Mouse (Mus musculus): ENCODE measurements at regions not wholly inside any gene's neighbourhood (a gene's known extent, or its start where the extent isn't known, plus 50 kb on each side); places are given as distances from the start of the nearest gene placed in this dataset.

GRCm38 (mm10) chr1:82018701-82019404 lies 214.1 kb upstream of the Gm9747 start:
- no peak for TF ChIP-seq CTCF (IDR thresholded peaks at IDR 0.05; ENCODE audit: control insufficient read depth, insufficient read depth, insufficient read length)
- no peak for TF ChIP-seq FOSL1 (IDR thresholded peaks at IDR 0.05; ENCODE audit: insufficient read depth, low read length, poor library complexity, severe bottlenecking)
